Mouse (Mus musculus) mature B cell (primary cell): ENCODE measurements at regions not wholly inside any gene's neighbourhood (a gene's known extent, or its start where the extent isn't known, plus 50 kb on each side); places are given as distances from the start of the nearest gene placed in this dataset.

Experiments used
- in situ Hi-C: fragments of 300-500 bp; cut with MboI; formaldehyde crosslinking; loops from 2 replicates; pipeline ENCODE4 v1.14.3; 2019

DNA sequence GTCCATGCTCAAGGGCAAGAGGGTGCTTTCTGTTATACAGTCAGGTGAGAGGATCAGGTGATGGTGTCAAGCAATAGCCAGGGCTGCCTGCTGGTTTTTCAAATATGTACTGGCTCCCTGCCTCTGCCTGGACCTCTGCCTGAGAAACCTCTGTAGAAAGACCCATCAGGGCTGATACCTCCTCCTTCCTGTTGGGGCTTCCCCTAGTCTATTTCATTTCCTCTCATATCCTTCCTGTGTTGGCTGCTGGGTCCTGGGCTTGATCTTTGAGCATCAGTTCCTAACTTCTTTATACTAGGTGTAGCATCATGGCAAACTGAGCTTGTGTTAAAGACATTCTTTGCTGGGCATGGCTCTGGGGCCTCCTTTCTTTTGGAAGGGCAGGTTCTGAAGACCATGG, 89.5 kb downstream of the Tmem38b start:
- in situ Hi-C loops = loop anchor here (25.0 kb wide), 1 partner anchor 1322 kb away; no protein-coding TSS in a partner anchor

DNA sequence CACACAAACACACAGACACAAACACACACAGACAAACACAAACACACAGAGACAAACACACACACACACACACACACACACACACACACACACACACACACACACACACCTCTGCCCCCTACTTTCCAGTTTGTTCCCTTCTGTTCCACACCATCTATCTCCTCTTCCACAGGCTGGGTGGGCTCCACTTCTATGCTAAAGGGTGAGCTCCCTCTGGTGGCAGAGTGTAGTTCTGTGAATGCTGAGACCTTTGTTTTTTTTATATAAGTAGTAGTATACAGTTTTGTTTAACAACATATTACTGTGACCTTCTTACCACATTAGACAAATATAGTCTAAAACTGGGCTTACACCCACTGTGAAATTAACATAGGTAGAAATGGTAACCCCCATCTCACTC, 93.3 kb downstream of the Tmem38b start:
- in situ Hi-C loops = loop anchor here (25.0 kb wide), 1 partner anchor 1318 kb away; no protein-coding TSS in a partner anchor

DNA sequence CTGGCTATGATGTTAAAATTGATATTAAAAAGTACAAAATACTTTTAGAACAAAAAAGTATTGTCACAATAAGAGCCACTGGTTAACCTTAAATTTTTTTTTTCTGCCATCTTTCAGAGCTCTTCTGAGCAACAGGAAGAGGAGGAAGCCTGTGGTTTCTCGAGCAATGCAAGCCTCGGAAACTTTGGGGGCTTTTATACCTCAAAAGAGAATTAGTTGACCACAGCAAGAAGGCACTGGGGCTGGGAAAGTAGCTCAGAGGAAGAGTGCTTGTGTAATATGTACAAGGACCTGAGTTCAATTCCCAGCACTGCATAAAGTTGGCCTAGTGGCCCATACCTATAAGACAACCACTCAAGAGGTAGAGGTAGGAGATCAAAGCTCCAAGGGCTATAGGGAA, 94.7 kb downstream of the Tmem38b start:
- in situ Hi-C loops = loop anchor here (25.0 kb wide), 1 partner anchor 1317 kb away; no protein-coding TSS in a partner anchor

DNA sequence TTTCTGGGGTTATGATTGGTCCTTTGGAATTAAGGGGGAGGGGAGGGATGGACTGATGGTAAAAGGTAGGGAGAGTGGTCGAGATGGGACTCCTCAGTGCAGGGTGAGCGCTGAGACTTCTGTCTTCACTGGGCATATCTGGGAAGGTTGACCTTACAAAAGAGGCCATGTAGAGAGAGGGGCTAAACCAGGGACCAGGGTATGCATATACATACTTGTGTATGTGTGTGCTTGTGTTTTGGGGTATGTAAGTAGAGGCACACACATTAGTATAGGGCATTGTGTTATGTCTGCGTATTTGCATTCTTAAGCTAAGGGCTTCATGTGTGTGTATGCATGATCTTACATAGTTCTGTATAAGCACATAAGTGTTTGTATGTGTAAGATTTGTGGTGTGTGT, 105.2 kb downstream of the Tmem38b start:
- in situ Hi-C loops = no loop called here

DNA sequence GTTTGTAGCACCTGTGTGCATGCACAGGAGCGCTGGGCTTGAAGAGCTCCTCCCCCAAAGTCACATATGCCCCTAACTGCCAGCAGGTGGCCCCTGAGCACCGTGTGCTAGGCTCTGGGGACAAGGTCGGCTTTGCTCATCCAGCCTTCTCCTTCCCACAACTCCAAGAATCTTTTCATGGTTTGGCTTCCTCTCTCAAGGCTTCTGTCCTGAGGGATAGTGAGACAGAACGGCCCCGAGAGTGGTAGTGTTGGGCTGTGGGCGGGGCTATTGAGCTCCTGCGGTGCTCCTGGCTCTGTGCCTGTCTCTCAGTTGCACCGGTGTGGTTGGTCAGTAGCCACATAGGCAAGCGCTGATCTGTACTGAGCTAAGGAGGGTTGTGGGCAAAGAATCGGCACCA, 105.7 kb downstream of the Tmem38b start:
- in situ Hi-C loops = no loop called here

DNA sequence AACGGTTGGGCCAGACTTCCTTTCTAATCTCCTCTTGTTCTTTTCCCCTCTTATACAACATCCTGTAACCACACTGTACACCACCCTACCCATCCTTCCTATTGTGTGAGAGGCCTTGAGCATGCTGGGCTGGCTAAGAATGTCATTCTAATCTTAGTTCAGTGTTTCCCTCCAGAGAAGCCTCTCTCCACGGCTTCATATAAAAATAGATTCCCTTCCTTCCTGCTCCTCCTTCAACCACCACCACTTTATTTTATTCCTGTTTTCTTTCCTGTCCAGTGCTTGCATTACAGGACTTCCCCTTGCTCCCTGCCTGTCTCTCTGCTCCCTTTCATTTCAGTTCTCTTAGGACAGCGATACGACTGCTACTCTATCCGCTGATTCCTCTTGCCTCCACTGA, 109.5 kb downstream of the Tmem38b start:
- in situ Hi-C loops = no loop called here

DNA sequence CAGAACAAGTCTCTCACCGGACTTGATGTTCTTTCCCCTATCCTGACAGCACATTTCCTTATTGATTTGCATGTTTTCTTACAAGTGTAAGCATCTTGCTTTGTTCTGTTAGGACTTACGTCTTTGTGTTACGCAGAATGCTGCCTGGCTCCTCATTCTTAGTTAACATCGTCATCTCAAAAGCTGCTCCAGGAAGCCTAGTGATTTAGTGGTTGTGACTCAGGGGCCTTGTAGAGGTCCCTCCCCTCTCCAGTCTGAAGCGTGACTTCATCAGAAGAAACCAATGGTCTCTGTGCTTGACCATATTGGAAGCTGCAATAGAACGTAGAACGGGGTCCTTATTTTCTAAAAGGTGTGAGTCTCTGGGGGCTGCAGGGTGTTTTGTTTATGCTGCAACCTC, 122.9 kb downstream of the Tmem38b start:
- in situ Hi-C loops = no loop called here

DNA sequence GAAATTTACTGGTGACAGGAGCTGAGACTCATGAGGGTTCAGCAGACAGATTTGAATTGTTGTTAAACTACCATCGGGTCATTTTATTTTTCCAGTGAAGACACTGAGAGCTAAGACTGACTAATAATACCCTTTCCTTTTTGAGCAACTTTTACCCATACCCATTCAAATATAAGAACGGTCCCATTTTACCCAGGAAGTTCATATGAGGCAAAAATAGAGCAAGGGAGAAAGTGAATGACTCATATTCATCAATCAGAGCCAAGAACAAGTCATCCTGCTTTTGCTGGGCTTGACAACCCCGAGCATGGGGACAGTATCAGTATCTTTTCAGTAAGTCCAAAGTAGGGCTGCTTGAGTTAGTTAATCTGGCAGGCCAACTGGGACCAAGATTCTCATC, 123.3 kb downstream of the Tmem38b start:
- in situ Hi-C loops = no loop called here

DNA sequence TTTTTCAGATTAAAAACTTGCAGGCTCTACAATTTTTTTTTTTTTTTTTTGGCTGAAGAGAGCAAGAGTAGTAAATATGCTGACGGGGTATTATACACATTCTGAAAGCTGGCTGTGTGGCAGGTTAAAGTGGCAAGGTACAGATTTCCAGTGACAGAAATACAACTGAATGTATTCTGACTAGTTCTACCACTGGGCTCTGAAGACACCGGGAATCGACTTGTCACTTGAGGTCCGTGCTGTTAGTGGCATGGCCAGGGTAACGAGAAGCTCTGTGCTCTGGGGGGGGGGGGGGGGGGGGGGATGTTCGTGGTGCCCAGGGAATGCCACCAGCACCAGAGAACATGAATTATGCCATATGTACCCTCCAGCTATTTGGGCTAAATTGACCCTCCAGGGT, 124.7 kb downstream of the Tmem38b start:
- in situ Hi-C loops = no loop called here

DNA sequence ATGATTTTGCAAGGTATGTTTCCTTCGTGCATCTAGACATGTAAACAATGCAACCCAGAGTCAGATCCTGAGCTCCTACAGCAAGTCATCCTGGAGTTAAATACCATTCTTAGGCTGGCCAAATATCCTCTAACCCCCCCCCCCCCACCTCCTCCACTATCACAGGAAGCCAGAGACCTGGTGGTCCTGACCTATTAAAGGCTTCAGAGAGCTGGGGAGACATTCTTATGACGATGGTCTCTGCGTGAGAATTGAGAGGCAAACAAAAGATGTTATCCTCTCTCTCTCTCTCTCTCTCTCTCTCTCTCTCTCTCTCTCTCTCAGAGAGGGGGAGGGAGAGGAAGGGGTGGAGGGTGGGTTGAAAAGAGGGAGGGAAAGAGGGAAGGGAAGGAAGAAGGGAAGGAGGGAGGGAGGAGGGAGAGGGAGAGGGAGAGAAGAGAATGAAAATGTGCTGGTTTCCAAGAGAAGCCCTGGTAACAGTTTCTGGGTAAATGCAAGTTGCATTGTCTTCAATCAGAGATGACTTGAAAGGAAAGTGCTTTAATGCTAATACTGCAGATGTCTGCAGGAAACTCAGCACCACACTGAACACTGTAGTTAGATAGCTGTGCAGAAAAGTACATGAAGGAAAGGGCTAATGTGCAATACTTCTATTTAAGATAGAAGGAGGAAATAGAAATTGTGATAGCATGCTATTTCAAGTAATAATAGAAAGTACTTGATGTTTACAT, 125.3 kb downstream of the Tmem38b start:
- in situ Hi-C loops = no loop called here

DNA sequence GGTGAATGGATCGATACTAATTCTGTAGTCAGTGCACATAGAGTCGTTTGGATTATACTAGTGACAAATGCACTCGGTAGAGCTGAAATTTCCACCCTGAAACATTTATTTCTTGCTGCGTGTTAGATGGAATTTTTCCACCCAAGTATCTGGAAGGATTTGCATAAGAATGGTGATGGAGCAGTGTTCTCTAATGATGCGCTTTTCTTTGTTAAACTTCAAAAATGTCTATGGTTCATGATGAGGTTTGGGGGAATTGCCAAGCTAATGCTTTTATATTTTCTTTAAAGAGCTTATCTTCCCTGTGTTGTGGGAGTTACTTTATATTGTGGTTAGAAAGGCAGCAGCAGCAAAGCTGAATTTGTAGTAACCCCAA, 125.9 kb downstream of the Tmem38b start:
- in situ Hi-C loops = no loop called here

DNA sequence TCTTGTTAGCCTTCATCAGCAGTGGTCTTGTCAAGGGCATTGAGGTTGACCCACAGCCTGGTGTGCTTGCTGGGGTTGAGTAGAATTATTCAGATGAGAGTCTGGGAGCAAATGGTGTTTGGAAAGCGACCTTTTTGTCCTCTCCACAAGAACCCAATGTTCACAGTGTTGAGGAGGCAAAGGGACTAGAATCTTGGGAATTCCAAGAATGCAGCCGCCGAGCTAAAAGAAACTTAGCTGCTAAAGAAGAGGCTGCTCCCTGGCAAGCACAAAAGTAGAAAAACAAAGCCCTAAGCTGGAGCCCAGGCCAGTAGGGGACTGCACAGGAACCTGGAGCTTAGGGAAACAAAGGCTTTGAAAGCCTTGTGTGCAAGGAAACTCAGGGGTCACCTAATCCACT, 126.4 kb downstream of the Tmem38b start:
- in situ Hi-C loops = no loop called here

DNA sequence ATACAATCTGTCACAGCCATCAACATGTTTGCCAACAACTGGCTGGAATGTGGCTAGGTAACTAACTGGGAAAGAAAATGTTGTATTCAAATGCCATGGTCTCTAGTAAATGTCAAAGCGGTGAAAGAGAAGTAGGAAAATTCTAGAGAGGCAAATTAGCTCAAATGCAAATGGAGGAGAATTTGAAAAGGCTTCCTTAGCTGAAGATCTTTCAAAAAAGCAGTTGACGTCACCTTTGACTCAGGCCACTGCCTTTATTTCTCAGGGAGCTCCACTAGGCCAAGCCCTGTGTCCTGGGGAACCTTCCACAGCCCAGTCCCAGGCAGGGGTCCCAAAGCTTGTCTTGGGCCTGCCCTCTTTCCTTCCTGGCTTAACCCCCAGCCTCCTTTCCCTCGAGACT, 136.6 kb downstream of the Tmem38b start:
- in situ Hi-C loops = no loop called here

DNA sequence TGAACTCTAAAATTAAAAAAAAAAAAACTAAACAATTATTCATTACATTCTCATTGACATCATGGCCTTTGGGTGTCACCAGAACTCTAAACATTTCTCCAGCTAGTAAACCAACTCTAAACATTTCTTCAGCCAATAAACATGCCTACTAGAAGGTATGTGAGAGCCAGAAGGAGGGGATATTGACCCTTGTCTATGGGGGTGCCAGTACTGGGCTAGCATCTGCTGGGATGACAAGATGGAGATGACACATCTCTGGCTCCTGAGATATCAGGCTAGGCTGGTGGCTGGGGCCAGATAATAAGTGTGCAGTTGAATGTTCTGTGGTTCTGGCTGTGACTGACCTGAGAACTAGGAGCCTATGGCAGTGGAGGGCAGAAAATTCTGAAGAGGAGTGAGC, 144.6 kb downstream of the Tmem38b start:
- in situ Hi-C loops = no loop called here

DNA sequence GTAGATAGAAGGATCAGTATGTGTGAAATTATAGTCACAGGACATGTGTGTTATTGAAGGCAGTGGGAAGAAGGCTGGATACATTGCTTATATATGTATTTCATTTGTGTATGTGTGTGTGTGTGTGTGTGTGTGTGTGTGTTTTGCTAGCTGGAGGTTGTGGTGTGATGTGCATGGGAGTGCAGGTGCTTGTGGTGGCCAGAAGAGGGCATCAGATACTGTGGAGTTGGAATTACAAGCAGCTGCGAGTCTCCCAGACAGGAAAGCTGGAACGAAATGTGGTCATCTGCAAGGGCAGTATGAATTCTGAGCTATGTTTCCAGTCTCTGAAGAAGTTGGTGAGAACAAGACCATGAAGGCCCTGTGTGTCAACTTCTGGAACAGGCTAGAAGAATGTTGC, 145.1 kb downstream of the Tmem38b start:
- in situ Hi-C loops = no loop called here

DNA sequence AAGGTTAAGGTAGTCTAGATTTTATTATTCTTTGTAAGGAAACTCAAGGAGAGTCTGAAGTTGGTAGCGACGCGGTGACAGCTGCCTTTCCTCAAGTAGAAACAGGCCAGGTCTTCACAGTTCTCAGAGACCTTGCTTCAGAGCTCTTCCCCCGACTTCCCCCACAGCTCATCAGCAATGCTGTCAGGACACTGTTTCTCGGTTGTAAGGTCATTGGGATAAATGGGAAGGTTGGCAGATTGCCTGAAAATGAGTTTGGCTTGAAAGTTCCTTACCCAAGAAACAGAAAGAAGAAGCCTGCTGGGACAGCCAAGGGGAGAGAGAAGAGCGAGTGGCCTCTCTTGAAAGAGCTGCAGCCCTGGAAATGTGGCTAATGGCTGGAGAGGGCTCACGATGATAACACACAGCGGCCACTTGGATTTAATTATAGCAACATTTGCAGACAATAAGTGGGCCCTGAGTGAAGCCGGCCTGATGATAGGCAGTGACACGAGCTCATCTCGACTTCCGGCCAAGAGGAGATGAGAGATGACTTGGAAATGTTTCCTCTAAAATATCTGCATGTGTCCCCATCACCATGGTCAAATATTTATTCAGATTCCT, 150.3 kb downstream of the Tmem38b start:
- in situ Hi-C loops = no loop called here

DNA sequence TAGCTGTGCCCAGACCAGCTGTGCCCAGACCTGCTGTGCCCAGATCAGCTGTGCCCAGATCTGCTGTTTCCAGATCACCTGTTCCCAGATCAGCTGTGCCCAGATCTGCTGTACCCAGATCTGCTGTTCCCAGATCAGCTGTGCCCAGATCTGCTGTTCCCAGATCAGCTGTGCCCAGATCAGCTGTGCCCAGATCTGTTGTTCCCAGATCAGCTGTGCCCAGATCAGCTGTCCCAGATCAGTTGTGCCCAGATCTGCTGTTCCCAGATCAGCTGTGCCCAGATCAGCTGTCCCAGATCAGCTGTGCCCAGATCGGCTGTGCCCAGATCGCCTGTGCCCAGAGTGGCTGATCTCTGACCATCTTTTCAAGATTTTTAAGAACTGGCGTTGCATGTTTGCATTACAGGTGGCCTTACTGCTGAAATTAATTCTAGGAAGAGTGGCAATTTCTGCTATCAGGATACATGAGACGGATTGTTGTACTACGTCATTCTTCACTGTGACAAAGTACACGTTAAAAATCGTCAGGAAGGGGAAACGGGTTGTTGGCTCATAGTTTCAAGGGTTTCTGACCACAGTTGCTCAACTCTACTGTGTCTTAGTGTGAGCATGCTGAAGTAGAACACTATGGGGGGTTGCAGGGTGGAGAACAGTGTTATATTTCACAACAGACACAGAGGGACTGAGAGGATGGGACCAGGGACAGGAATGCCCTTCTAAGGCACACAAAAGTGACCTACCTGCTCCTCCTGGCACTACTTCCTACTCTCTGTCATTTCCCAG, 160.9 kb downstream of the Tmem38b start:
- in situ Hi-C loops = no loop called here

DNA sequence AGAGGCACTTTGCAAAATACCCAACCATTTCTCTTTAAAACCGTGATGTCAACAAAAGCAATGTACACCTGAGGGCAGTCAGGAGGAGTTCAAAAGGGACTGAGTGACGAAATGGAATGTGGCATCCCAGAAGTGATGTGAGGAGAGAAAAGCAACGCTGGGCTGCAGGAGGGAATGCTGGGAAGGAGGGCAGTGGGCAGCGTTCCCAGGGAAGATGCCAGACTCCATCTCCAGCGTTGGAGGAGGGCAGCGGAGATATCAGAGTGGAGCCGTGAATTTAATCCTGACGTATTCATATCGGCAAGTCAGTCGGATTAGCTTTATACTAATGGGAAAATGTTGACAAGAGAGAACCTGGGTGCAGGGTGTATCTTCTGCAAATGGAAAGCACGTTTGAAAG, 161.7 kb downstream of the Tmem38b start:
- in situ Hi-C loops = no loop called here

DNA sequence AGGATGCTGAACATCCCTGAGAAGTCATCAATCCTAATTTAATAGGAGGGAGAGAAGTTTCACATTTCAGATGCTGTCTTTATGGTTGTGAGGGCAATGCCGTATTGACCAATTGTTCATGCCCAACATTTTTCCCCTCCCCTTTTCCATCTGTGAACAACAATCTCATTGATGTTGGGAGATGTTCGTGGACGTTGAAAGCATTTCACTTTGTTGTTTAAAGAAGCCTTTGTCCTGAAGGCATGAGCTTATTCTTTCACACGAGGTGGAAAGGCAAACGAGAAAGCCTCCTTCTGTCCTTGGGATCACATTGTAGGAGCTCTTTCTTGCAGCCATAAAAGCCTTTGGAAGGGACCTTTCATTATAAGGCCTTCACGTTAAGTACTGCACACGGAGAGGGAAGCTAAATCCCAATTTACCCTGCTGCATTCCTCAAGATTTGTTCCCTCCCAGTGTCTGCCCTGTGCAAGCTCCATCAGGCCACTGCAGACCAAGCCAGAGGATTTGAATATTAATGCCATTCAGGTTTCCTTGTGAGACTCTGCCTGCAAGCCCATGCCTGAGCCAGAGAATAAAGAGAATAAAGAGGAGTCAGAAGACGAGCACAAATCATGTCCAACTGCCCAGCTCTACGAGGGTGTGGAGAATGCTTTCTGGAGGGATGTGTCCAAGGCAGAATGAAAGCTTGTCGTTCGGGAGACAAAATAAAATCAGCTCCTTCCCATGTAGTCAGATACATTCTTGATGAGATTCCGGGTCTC, 195.4 kb downstream of the Tmem38b start:
- in situ Hi-C loops = no loop called here

DNA sequence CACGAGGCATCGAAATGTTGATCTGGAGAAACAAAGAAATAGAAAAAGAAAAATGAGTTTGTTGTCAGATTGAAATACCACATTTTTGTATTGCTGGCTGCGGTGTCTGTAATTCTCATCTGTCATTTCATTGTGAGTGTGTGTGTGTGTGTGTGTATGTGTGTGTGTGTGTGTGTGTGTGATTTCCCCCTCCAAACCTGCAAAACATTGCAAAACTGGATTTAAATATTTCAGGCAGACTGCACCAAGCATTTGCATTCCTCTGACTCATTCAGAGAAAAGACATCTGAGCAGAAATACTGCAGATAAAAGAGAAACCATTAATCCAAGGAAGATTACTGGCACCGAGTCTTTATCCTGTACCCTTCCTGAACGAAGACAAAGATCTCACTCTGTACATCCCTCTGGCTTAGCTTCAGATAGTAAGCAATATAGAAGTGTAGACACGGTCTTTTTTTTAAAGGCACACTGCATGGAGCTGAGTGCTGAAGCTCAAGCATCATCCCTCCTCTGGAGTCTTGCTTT, 196.1 kb downstream of the Tmem38b start:
- in situ Hi-C loops = no loop called here

DNA sequence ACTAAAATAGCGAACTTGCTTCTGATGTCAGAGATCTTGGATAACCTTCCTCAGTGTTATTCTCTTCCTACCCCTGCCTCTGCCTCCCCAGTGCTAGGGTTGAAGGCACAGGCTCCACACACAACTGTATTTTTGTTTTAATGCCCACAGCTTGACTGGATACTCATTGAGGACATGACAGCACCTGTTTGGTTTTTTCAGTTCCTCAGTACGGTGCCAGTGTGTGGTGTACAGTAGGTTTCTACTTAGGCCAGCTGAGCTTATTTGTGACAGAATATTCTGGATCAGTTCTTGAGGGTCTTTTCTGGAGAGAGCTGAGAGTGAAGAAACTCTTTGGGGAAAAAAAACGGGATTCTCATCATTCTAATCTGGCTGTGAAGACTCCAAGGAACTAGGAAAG, 201.1 kb downstream of the Tmem38b start:
- in situ Hi-C loops = no loop called here
